Mouse (Mus musculus): ENCODE measurements around the gene Meltf.

Gene Meltf

GRCm38 (mm10) chr16:31896971-31897774 is 18.6 kb downstream of the Meltf start:
- DNase-seq, result peak; percentile 58 to 67

- peak in 1 of 2 experiments; percentile 71 for DNase-seq
Observed at GRCm38 (mm10) chr16:31898546-31899326, 20.1 kb downstream of the Meltf start.

GRCm38 (mm10) chr16:31901886-31902285 is 23.3 kb downstream of the Meltf start:
- no peak for DNase-seq

- DNase-seq, result no peak
Observed at GRCm38 (mm10) chr16:31903239-31903638, 24.6 kb downstream of the Meltf start.

GRCm38 (mm10) chr16:31905331-31905730 is 26.7 kb downstream of the Meltf start:
- no peak for DNase-seq

- no peak for DNase-seq
Observed at GRCm38 (mm10) chr16:31905891-31906825, 27.5 kb downstream of the Meltf start.

GRCm38 (mm10) chr16:31906896-31907295 is 28.3 kb downstream of the Meltf start:
- no peak for DNase-seq

- no peak for DNase-seq
Observed at GRCm38 (mm10) chr16:31908959-31909358, 30.3 kb downstream of the Meltf start.

GRCm38 (mm10) chr16:31910281-31910847 is 31.8 kb downstream of the Meltf start:
- DNase-seq, result no peak

- no peak for DNase-seq
Observed at GRCm38 (mm10) chr16:31917776-31918175, 39.2 kb downstream of the Meltf start.

GRCm38 (mm10) chr16:31918248-31918724 is 39.7 kb downstream of the Meltf start:
- DNase-seq, result peak; percentile 90

GRCm38 (mm10) chr16:31924368-31924767 is 45.8 kb downstream of the Meltf start:
- no peak for DNase-seq

GRCm38 (mm10) chr16:31926091-31926490 is 47.5 kb downstream of the Meltf start:
- no peak for DNase-seq

- no peak for DNase-seq
Observed at GRCm38 (mm10) chr16:31926547-31927182, 48.1 kb downstream of the Meltf start.

GRCm38 (mm10) chr16:31927412-31927811 is 48.8 kb downstream of the Meltf start:
- no peak for DNase-seq

GRCm38 (mm10) chr16:31931330-31931729 is 52.7 kb downstream of the Meltf start:
- DNase-seq, result no peak

- no peak for DNase-seq
Observed at GRCm38 (mm10) chr16:31932255-31932654, 53.6 kb downstream of the Meltf start.

GRCm38 (mm10) chr16:31932840-31933697 is 54.5 kb downstream of the Meltf start:
- DNase-seq, result peak; percentile 95

- peak; percentile 82 to 83 for DNase-seq
Observed at GRCm38 (mm10) chr16:31933751-31934549, 55.3 kb downstream of the Meltf start, which contains the start of gene Pigz. Pigz (plus strand) TSS chr16:31933851.

GRCm38 (mm10) chr16:31934550-31935010 is 56.0 kb downstream of the Meltf start:
- DNase-seq, result peak in 1 of 2 experiments; percentile 27
